ENCODE assay signal across 26 mouse cellular contexts in the genomic region with DNA sequence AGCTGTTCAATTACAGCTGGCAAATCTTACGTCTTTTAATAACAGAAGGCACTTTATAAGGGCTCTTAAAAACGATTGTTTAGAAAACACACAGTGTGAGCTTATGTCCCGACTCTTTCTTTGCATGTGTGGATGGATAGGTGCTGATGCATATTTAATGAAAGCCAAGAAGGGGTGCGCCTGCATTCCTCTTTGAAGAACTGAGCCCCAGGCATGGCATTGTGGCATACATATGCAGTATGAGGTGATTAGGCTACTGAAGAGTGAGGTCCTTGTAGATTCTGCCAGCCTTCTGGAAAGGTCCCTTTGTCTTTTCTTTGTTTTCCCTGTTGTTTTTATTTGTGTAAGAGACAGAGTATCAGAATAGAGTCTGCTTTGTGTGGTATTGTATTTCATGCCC. TPM values are rescaled to one million over a fixed set of nuclear protein-coding genes. Genes with fewer than 3 reads are reported as not detected.
DNase-seq lines count a peak whose midpoint lies in the region; ATAC-seq and TF ChIP-seq lines count a peak whose summit lies in the region.
"Had no signal": no experiment of that assay in that cellular context is flagged by ENCODE, and none has a peak within 500 bp of the region (broad histone marks: within the 10 kb centered on the region; RNA-seq: fewer than 3 reads in every experiment).

No protein-coding gene starts in this region.

- TF ChIP-seq CTCF in hindbrain, postnatal 0 days (IDR thresholded peaks at IDR 0.05; ENCODE audit: low read depth) = no peak
- TF ChIP-seq CTCF in brain, embryonic 14.5 days (IDR thresholded peaks at IDR 0.05; ENCODE audit: borderline replicate concordance, extremely low read depth, insufficient read depth, insufficient read length) = no peak

- H3K9me3 ChIP-seq in hindbrain, embryonic 12.5 days (replicated peaks) = no peaks in the 10 kb centered on the region
- H3K9me3 ChIP-seq in hindbrain, postnatal 0 days (ENCODE audit: low read length) = no peaks in the 10 kb centered on the region
- no peaks in the 10 kb centered on the region for H3K9me3 ChIP-seq in midbrain, embryonic 14.5 days (ENCODE audit: control insufficient read depth, low read length)
- H3K9me3 ChIP-seq in midbrain, embryonic 10.5 days (replicated peaks) = no peaks in the 10 kb centered on the region
- H3K9me3 ChIP-seq: embryonic facial prominence, embryonic 12.5 days; liver, embryonic 15.5 days; stomach, embryonic 15.5 days had no signal

- H3K36me3 ChIP-seq in hindbrain, embryonic 12.5 days = no peaks in the 10 kb centered on the region
- no peaks in the 10 kb centered on the region for H3K36me3 ChIP-seq in hindbrain, postnatal 0 days (ENCODE audit: insufficient read depth, low read length)
- no peaks in the 10 kb centered on the region for H3K36me3 ChIP-seq in midbrain, embryonic 14.5 days (ENCODE audit: control insufficient read depth, insufficient read depth, low read length)
- no peaks in the 10 kb centered on the region for H3K36me3 ChIP-seq in midbrain, embryonic 10.5 days
- H3K36me3 ChIP-seq: embryonic facial prominence, embryonic 12.5 days; heart, embryonic 12.5 days; limb, embryonic 12.5 days; liver, embryonic 15.5 days; stomach, embryonic 15.5 days had no signal

- no peak overlapping the region for H3K9ac ChIP-seq in hindbrain, embryonic 12.5 days
- no peak overlapping the region for H3K9ac ChIP-seq in hindbrain, postnatal 0 days (replicated peaks; ENCODE audit: low read length)
- no peak overlapping the region for H3K9ac ChIP-seq in midbrain, embryonic 14.5 days (replicated peaks; ENCODE audit: low read length)
- H3K9ac ChIP-seq: embryonic facial prominence, embryonic 12.5 days; heart, embryonic 12.5 days; limb, embryonic 12.5 days; liver, embryonic 15.5 days; lung, embryonic 14.5 days; stomach, embryonic 15.5 days had no signal

- DNase-seq in hindbrain, postnatal 0 days (ENCODE audit: low spot score) = no peak
- DNase-seq in midbrain, embryonic 14.5 days = peak; percentile 69
- DNase-seq in midbrain, embryonic 10.5 days (ENCODE audit: low spot score) = no peak
- peak; percentile 75 for DNase-seq in brain, embryonic 14.5 days (ENCODE audit: low read depth)
- DNase-seq in cerebellum, postnatal 10 days = no peak
- DNase-seq: adrenal gland, postnatal 10 days; cerebellum, adult 11 months; cerebellum, adult 9-10 months; embryo, embryonic 11 days; heart, adult 2 months; kidney, adult 11 months; kidney, postnatal 25 days; lung, embryonic 14.5 days; lung, postnatal 14 days; right cerebral cortex, postnatal 25 days; thymus, postnatal 14 days had no signal

- 65% methylated on average over 4 of the region's 4 CpGs for WGBS in hindbrain, embryonic 12.5 days
- 53% methylated on average over 4 of the region's 4 CpGs for WGBS in hindbrain, postnatal 0 days
- WGBS in midbrain, embryonic 14.5 days = 43% methylated on average over 4 of the region's 4 CpGs
- WGBS in midbrain, embryonic 10.5 days = 82% methylated on average over 4 of the region's 4 CpGs

- no peak for TF ChIP-seq POLR2A in brain, embryonic 14.5 days (IDR thresholded peaks at IDR 0.05; ENCODE audit: borderline replicate concordance, extremely low read depth, insufficient read depth, insufficient read length, poor library complexity, severe bottlenecking)

- peaks cover 9% of the 10 kb centered on the region; the same call in 1 of the 2 replicates for H3K4me1 ChIP-seq in hindbrain, embryonic 12.5 days
- no peaks in the 10 kb centered on the region for H3K4me1 ChIP-seq in hindbrain, postnatal 0 days (ENCODE audit: insufficient read depth, low read length)
- H3K4me1 ChIP-seq in midbrain, embryonic 14.5 days (ENCODE audit: control insufficient read depth, insufficient read depth, low read length) = peaks cover 12% of the 10 kb centered on the region; the same call in 1 of the 2 replicates
- H3K4me1 ChIP-seq in midbrain, embryonic 10.5 days = no peaks in the 10 kb centered on the region; the same call in 1 of the 2 replicates
- H3K4me1 ChIP-seq: embryonic facial prominence, embryonic 12.5 days; heart, embryonic 12.5 days; limb, embryonic 12.5 days; liver, embryonic 15.5 days; stomach, embryonic 15.5 days had no signal

- H3K27me3 ChIP-seq in hindbrain, embryonic 12.5 days = no peaks in the 10 kb centered on the region
- H3K27me3 ChIP-seq in hindbrain, postnatal 0 days (ENCODE audit: insufficient read depth, low read length) = no peaks in the 10 kb centered on the region
- no peaks in the 10 kb centered on the region for H3K27me3 ChIP-seq in midbrain, embryonic 14.5 days (ENCODE audit: control insufficient read depth, insufficient read depth, low read length)
- no peaks in the 10 kb centered on the region for H3K27me3 ChIP-seq in midbrain, embryonic 10.5 days (ENCODE audit: low read depth, poor library complexity, severe bottlenecking)
- H3K27me3 ChIP-seq: embryonic facial prominence, embryonic 12.5 days; heart, embryonic 12.5 days; limb, embryonic 12.5 days; liver, embryonic 15.5 days; stomach, embryonic 15.5 days had no signal

- no peak for ATAC-seq in hindbrain, embryonic 12.5 days (ENCODE audit: low FRiP score)
- ATAC-seq in hindbrain, postnatal 0 days = no peak
- ATAC-seq in midbrain, embryonic 14.5 days (ENCODE audit: low FRiP score, low TSS enrichment) = no peak
- ATAC-seq in activated CD4-positive, CD25-positive, alpha-beta regulatory T cell, adult 4 months = no peak
- ATAC-seq: CD4-positive, CD25-positive, alpha-beta regulatory T cell, adult 4 months; inflammation-experienced regulatory T-cells, adult 6 months had no signal

- H3K4me2 ChIP-seq in hindbrain, embryonic 12.5 days (replicated peaks) = no peak overlapping the region
- no peak overlapping the region for H3K4me2 ChIP-seq in hindbrain, postnatal 0 days (ENCODE audit: low read depth, low read length)
- no peak overlapping the region for H3K4me2 ChIP-seq in midbrain, embryonic 14.5 days (ENCODE audit: low read length)
- H3K4me2 ChIP-seq: embryonic facial prominence, embryonic 12.5 days; heart, embryonic 12.5 days; limb, embryonic 12.5 days; liver, embryonic 15.5 days; lung, embryonic 14.5 days; stomach, embryonic 15.5 days had no signal

- H3K4me3 ChIP-seq in hindbrain, embryonic 12.5 days = no peak overlapping the region
- no peak overlapping the region for H3K4me3 ChIP-seq in hindbrain, postnatal 0 days (ENCODE audit: low read length)
- no peak overlapping the region for H3K4me3 ChIP-seq in midbrain, embryonic 14.5 days (replicated peaks; ENCODE audit: low read depth, low read length)
- H3K4me3 ChIP-seq in midbrain, embryonic 10.5 days = no peak overlapping the region
- H3K4me3 ChIP-seq: embryonic facial prominence, embryonic 12.5 days; heart, adult 2 months; heart, embryonic 12.5 days; left cerebral cortex, adult 2 months; limb, embryonic 12.5 days; liver, embryonic 15.5 days; stomach, embryonic 15.5 days had no signal

- peak overlapping the region; percentile 36; the same call in 1 of the 2 replicates for H3K27ac ChIP-seq in hindbrain, embryonic 12.5 days
- H3K27ac ChIP-seq in hindbrain, postnatal 0 days = no peak overlapping the region
- H3K27ac ChIP-seq in midbrain, embryonic 14.5 days (replicated peaks; ENCODE audit: low read depth, low read length) = peak overlapping the region; percentile 72
- H3K27ac ChIP-seq in midbrain, embryonic 10.5 days (replicated peaks) = no peak overlapping the region
- H3K27ac ChIP-seq: embryonic facial prominence, embryonic 12.5 days; heart, adult 2 months; left cerebral cortex, adult 2 months; limb, embryonic 12.5 days; liver, embryonic 15.5 days; stomach, embryonic 15.5 days had no signal

RNA-seq across cellular contexts. Expression of a gene that starts 45.9 kb away (rescaled TPM):
- 186 and 189 TPM in 2 replicates for polyA plus RNA-seq in hindbrain, embryonic 12.5 days (2016; fragmentation: Nextera tagmentation; extraction: Ambion mirVana)
- 165 and 200 TPM in 2 replicates for total RNA-seq in hindbrain, postnatal 0 days (2014; rRNA removed)
- polyA plus RNA-seq in hindbrain, postnatal 0 days (2015; fragmentation: Nextera tagmentation; extraction: Ambion mirVana) = 212 and 223 TPM in 2 replicates
- 160 and 162 TPM in 2 replicates for polyA plus RNA-seq in midbrain, embryonic 14.5 days (2014; fragmentation: Nextera tagmentation; extraction: Ambion mirVana)
- 242 and 252 TPM in 2 replicates for polyA plus RNA-seq in midbrain, embryonic 10.5 days (2016; fragmentation: Nextera tagmentation; extraction: Ambion mirVana)
- 72.9 and 74.8 TPM in 2 replicates for polyA plus RNA-seq in brain, embryonic 14.5 days (2012; rRNA removed)
- polyA plus RNA-seq in activated CD4-positive, CD25-positive, alpha-beta regulatory T cell, adult 4 months (2017; shearing (Covaris generic)) = 100 to 1,000 TPM; 117 to 142 TPM

RNA-seq across cellular contexts. Expression of a gene that starts 48.4 kb away (rescaled TPM):
- polyA plus RNA-seq in hindbrain, embryonic 12.5 days (2016; fragmentation: Nextera tagmentation; extraction: Ambion mirVana) = 0.64 and 0.97 TPM in 2 replicates
- 4.9 and 10.0 TPM in 2 replicates for total RNA-seq in hindbrain, postnatal 0 days (2014; rRNA removed)
- polyA plus RNA-seq in hindbrain, postnatal 0 days (2015; fragmentation: Nextera tagmentation; extraction: Ambion mirVana) = 2.1 TPM in 2 replicates
- 2.1 and 2.4 TPM in 2 replicates for polyA plus RNA-seq in midbrain, embryonic 14.5 days (2014; fragmentation: Nextera tagmentation; extraction: Ambion mirVana)
- 1.1 and 1.2 TPM in 2 replicates for polyA plus RNA-seq in midbrain, embryonic 10.5 days (2016; fragmentation: Nextera tagmentation; extraction: Ambion mirVana)
- polyA plus RNA-seq in brain, embryonic 14.5 days (2012; rRNA removed) = 1.5 and 2.3 TPM in 2 replicates
- 10 to 100 TPM; 15.6 to 23.1 TPM for polyA plus RNA-seq in activated CD4-positive, CD25-positive, alpha-beta regulatory T cell, adult 4 months (2017; shearing (Covaris generic))

Comparison
In these comparisons a context has a peak if more than half of its experiments do, and no peak if none do; other contexts are left out.
1. H3K27ac ChIP-seq: peak in hindbrain, embryonic 12.5 days (single experiment) and midbrain, embryonic 14.5 days (single experiment); none in hindbrain, postnatal 0 days (single experiment) and midbrain, embryonic 10.5 days (single experiment).
2. DNase-seq: peak in midbrain, embryonic 14.5 days (single experiment) and brain, embryonic 14.5 days (single experiment); none in hindbrain, postnatal 0 days (single experiment), midbrain, embryonic 10.5 days (single experiment) and cerebellum, postnatal 10 days (0 of 2).